Mouse (Mus musculus) WW6 (cell line): ENCODE data around the gene Rabif.
"Not testable (repeated sequence)": the region's sequence is repeated elsewhere in the genome, so short reads cannot be mapped to it uniquely, and the experiment has no call there.

Source experiments
- DNase-seq: peaks from one replicate; pipeline ENCODE4 v3.0.0-alpha.2; 2013; ENCODE audit warnings: low read depth, low spot score

Gene Rabif

DNA sequence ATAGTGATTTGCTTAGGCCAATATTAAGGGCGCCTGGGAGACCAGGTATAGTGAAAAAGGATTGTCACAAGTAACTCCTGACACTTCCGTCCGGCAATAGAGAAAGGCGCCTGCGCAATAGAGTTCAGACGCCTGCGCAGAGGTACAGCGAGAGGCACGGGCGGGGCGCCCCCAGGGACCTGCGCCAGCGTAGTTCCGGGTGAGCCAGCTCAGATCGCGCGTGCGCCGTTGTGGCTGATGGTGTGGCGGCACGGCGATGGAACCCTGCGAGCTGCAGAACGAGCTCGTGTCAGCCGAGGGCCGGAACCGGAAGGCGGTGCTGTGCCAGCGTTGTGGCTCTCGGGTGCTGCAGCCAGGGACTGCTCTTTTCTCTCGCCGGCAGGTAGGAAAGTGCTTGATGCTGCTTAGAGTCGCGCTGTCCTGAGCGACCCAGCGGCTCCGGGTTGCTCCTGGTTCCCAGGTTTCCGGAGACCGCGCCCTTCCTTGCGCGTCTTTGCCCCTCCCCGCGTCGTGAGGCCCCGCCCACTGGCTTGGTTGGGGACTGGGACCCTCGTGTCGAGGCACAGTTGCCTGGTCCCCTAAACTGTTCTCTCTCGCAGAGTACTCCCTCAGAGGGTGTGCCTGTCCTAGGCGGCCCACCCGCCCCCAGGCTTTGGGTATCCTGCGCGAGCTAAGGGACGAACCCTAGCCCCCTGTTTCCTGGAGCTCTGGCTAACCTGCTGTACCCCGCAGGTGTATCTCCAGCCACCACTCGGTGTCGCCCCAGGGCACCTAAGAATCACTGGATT is at the start of gene Rabif:
Rabif (plus strand) TSS at position 221 of the 788 bp plus-strand sequence.
- DNase-seq: peak; percentile 95

DNA sequence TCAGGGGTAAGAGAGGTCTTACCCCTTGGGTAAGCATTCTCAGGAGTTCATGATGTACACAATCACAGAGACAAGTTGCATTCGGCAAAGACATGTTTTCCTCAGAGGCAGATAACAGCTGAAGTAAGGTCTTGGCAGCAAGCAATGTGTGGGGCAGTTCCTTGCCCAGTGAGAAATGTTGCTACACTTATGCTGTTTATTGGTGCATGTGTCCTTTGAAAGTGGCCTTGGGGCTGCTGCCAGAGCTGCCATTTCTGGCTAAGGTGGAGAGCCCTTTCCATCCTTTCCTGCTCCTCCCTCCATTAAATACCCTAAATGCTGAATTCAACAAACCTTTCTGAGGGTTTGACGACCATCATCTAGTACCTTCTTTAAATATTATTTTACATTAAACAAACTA is 49.0 kb upstream of the Rabif start:
- DNase-seq: no peak

DNA sequence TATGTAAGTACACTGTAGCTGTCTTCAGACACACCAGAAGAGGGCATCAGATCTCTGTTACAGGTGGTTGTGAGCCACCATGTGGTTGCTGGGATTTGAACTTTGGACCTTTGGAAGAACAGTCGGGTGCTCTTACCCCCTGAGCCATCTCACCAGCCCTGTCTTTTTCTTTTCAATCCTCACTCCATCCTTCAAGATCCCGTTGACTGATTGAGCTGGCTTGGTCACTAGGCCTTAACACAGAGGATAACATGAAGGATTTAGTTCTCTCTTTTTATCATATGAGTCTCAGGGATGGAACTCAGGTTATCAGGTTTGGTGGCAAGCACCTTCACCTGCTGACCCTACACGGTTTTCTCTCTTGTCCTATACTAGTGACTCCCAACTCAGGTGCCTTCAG is 45.9 kb upstream of the Rabif start:
- not testable (repeated sequence) for DNase-seq

DNA sequence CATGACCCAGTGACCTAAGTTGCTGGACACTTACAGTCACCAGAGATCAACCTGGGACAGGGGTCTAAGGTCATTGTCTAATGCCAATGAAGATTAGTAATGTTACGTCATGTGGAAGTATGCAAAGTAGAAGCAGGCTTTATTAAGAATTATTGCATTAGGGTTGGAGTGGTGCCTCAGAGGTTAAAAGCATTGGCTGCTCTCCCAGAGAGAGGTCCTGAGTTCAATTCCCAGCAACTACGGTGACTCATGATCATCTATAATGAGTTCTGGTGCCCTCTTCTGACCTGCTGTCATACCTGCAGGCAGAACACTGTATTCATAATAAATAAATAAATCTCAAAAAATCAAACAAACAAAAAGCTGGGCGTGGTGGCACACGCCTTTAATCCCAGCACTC is 44.2 kb upstream of the Rabif start:
- no peak for DNase-seq

DNA sequence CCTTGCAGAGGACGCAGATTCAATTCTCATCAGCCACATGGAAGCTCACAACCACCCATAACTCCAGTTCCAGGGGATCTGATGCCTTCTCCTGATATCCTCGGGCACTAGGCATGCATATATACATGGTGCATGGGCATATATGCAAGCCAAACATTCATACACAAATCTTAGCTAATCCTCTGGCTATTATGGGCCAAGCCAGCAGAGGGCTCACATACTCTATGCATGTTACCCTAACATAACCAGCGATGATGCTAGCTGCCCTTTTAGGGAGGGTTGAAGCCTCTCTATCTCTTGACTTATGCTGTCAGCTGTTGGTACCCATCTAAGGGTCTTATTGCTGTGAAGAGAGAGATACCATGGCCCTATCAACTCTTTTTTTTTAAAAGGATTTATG is 43.5 kb upstream of the Rabif start:
- no peak for DNase-seq

DNA sequence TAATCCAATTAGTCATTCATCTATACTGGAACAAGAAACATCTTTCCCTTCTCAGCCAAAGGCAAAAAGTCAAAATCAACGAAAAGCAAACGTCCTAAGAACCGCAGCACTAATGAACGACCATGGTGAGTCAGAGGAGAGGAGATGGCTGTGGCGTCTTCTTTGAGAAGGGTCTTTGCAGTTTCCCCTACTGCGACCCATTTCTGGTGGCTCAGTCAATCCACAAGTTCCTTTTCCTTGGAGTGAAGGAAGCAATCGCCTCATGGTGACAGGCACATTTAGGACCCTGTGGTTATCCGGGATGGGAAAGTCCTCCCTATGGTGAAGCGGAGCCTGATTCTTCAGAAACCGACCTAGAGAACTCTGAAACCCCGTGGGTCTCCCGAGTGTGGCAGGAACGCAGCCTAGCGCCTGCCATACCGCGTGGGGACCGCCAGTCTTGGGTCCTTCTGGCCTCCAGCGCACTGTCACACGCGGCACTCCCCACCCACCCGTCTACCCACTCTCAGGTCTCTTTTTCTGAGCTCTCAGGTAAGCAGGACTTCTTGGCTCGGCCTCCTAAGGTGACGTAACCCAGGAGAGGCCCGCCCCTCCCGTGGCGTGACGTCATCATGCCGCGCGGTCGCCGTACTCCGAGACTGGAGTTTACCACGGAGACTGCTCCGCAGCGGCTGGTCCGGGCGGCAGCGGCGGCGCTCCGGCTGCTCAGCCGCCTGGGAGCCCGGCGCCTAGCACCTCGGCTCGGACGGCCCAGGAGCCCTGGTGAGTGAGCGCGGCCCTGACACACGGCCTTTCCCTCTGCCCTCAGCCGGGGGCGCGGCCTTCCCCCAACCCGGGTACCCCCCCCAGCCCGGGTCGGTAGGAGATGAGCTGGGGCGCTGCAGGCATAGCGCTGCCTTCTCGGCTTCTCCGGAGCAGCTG is 39.3 kb upstream of the Rabif start, which contains the start of gene Klhl12:
Klhl12 (plus strand) TSS at position 628 of the 921 bp plus-strand sequence.
- peak; percentile 91 for DNase-seq

DNA sequence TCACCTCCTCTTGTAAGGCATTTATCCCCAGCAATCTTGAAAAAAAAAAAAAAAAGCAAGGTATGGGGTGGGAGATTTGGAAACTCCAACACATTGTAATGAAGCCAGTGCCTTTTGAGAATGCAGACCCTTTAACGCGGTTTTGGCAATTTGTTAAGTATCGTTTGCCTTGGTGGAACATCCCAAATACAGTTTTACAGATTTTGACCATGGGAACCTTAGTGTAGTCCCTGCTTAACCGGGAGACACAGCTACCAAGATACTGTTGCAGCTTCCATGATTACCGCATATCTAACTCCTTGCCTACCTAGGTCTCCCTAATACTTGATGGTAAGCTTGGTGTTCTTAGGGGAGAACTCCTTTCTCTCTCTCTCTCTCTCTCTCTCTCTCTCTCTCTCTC is 38.4 kb upstream of the Rabif start:
- DNase-seq: no peak

DNA sequence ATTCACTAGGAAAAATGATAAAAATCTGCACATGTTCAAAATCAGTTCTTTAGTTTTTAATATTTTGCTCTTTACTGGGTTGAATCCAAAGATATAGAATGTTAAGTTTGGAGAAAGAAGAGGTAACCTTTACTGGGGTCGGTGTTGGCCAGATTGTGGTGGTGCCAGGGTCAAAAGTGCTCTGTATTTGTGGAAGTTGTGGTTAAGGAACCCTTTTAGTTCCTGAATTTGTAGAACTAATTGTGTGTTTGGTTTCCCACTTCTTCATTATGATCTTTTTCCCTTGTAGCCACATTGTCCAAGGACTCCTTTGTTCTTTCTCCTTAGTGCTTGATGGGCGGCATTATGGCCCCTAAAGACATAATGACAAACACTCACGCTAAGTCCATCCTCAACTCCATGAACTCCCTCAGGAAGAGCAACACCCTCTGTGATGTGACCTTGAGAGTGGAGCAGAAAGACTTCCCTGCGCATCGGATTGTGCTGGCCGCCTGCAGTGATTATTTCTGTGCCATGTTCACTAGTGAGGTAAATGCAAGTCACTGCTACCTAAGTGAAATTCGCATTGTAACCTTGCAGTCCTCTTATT is 36.2 kb upstream of the Rabif start:
- no peak for DNase-seq

DNA sequence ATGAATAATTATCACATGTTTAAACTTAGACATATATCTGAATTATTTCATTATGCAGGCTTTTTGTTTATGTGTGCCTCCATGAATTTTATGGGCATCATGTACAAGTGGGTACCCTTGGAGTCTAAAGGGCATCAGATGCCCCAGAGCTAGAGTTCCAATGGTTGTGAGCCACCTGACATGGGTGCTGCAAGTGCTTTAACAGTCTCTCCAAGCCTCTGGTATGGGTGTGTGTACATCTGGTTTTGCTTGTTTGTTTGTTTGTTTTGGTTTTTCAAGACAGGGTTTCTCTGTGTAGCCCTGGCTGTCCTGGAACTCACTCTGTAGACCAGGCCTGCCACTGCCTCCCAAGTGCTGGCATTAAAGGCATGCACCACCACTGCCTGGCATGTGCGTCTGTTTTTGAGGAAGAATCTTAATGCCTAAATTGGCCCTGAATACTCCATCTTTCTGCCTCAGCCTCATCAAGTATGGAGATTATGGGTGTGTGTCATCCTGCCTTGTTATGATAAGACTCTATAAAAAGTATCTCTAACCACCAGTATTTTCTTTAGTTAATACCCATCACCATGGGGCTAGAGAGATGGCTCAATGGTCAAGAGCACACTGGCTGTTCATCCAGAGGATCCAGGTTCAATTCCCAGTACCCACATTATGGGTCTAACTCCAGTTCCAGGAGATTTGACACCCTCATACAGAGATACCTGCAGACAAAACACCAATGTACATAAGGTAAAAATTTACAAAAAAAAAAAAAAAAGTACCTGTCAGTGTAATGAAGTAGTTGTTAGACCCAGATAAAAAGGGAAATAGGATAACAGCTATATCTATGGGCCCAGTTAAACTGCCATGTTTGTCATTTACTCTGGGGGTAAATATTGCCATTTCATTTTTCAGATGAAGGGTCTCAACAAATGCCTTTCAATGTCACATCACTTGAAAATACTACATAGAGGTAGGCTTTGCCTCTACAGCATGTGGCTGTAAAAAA is 33.9 kb upstream of the Rabif start:
- no peak for DNase-seq

DNA sequence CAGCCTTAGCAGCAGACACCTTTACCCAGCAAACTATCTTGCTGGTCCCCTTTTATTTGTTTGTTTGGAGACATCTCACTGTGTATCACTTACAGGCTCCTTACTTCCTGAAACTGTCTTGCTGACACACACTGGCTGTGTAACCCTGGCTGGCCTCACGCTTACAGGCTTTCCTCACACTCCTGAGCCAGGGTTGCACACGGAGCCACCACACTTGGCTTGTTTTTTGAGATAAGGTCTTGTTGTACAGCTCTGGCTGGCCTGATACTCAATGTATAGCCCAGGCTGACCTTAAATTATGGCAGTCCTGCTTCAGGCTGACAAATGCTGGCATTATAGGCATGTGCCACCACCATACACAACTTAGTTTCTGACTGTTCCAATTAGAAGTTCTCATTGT is 9.8 kb upstream of the Rabif start:
- DNase-seq: no peak

DNA sequence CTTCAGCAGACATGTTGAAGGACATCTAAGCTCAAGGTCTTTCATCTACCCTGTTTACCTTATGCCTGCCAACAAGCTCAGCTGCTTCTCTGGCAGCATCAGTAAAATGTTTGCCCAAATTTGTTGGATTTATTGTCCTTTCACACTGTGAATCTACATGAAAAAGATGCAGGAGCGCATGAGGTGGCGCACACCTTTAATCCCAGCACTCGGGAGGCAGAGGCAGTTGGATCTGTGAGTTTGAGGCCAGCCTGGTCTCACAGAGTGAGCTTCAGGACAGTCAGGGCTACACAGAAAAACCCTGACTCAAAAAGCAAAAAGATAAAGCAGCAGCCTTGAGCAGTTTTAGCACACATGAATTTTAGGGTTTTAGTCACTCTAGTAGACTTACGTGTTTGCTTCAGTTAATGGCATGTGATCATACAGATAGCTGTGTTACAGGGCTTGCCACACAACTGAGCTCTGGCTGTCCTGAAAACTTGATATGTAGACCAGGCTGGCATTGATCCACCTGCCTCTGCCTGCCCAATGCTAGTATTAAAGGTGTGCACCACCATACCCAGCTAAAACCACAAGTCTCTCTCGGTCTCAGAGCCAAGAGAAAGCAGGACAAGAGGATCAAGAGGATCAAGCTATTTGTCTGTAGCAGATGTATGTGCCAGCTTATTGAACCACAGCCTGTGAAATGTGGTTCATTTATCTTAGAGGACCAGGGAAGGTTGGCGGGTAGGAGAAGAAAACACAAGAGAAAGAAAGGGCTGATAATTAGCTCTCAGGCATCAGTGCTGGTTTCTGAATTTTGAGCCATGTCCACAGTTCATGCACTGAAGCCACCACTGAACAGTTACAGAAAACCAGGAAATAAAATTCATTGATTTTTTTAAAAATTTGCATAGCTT is 3.3 kb upstream of the Rabif start:
- DNase-seq: no peak

DNA sequence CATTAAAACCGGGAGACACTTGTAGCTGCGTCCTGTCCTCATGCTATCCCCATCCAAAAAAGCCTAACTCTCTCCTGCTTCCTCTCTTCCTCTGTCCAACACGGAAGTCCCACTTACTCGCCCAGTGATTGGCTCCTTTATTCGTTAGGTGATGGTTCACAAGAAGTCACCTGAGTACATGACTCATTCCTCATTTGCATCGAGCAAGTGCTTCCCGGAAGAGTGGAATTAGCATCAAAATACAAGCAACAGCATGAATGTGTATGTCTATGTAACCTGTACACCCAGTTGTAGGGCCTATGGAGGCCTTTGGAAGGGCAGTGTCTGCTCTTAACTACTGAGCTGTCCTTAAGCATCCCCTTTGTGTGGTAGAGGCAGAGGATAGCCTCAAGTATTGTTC is 2.2 kb upstream of the Rabif start:
- no peak for DNase-seq

DNA sequence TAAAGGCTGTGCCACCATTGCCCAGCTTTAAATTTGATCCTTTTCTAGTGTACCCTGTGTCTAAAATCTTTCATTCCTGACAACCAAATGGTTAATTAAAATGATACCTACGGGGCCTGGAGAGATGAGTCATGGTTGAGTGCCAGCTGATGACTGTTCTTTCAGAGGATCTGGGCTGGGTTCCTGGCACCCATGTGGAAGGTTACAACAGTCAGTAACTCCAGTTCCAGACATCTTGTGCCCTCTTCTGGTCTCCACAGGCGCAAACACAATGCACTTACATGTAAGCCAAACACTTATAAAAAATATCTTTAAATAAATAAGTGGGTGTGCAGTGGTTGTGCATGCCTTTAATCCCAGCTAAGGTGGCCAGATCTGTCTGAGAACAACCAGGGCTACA is 952 bp upstream of the Rabif start:
- no peak for DNase-seq

DNA sequence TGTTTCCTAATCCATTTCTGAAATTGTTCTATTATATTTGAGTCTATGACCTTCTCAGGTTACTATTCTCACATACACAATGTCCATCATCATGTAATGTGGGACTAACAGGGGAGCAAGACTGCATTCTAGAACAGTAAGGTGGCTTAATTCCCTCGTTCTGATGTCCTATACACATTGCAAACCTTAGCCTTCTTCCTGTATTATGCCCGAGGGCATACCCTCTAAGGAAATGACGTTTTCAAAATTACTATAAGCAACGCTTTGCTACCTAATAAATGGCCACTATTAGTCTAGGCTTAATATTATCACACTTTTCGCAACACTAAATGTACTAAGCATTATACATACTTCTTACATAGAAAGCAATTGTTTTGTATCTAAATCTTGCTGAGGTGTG is 492 bp upstream of the Rabif start:
- no peak for DNase-seq

DNA sequence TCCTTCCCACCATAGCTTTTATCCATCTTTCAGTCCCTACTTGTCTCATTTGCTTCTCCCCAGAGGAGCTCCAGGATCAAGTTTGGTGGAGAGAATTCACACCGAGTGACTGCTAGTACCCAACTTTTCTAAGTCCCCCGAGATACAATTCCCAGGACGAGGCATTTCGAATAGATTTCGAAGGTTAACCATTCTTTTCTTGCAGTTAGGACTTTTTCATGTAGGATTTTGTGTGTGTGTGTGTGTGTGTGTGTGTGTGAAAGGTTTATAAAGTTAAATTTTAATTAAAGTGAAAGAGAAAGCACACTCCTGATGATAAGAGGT is 730 bp downstream of the Rabif start:
- DNase-seq: no peak

DNA sequence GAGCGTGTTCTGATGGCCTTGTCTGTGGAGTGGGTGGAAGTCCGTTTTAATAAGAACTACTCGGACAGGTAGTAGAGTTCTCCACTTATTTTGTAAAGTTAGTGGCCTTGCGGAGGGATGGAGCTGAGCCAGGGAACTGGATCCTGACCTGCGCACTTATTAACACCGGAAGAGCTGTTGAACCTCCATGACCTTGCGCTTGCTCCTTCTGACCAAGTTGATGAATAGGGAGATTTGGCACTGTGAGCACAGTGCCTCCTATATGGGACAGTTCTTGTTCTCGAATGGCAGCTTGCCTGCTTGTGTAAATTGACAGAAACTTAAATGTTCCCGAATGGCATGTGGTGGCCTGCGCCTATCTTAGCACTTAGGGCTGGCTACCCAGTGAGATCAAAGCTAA is 1.5 kb downstream of the Rabif start:
- no peak for DNase-seq

DNA sequence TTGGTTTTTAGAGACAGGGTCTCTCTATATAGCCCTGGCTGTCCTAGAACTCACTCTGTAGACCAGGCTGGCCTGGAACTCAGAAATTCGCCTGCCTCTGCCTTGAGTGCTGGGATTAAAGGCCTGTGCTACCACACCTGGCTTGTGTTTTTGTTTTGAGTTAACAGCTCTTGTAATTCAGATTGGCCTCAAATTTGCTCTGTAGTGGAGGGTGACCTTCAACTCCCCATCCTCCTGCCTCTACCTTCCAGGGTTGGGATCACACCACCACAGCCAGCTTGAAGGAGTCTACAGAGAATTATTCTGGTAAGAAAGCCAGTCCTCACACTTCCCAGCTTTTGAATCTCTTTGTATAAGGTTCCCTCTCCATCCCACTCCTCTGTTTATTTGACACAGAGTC is 6.5 kb downstream of the Rabif start:
- DNase-seq: no peak

DNA sequence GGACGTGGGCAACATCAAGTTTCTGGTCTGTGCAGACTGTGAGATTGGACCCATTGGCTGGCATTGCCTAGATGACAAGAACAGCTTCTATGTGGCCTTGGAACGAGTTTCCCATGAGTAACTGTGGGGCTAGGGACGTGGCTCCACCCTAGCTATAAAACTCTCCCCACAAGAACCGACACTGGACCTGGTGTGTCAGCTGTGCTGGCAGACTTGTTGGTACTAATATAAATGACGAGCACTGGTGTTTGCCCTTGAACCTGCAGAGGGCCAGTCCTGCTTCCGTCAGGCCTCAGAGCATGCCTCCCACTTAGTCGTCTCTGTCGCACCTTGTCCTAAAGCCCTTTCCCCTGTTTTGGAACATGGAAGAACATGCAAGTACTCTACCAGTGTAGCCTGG is 11.8 kb downstream of the Rabif start:
- no peak for DNase-seq

DNA sequence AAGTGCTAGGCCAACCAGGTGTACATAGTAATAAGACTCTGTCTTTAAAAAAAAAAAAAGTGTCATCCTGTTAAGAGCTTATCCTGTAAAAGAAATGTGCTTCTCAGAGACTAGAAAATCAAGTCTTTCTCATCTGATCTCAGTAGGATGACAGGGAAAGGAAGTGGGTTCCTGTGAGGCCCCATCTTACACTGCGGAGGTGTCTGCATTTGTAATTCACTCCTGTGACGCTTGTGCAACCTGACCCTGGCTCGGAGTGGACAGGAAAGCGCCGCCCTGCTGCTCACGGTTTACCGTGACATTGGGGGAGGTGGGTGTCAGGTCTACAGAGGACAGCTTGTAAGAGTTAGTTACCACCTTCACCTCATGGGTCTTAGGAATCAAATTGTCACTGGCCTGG is 15.6 kb downstream of the Rabif start:
- no peak for DNase-seq

DNA sequence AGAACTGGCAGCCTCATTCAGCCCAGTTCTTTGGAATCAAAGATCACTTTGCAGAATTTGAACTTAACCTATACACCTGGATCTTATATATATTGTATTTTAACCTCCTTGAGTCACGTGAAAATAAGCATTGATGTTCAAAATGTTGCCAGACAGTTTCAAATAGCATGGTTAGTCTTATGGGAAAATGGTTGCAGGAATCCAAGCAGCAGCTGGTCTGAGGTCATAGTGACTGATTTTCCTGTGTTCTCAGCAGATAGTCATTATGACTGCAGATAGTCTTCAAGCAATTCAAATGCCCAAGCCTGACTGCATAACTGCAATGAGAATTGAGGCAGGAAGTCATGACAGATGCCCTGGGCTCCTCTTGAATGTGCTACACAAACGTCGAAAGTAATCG is 17.7 kb downstream of the Rabif start:
- no peak for DNase-seq
